Mouse (Mus musculus) cerebellum, adult (tissue): ENCODE results near the gene Ccdc50.

Experiments
- ATAC-seq: cut with Nextera tagmentation; 2 replicates; pipeline ENCODE4 v1.9.2; 2017; ENCODE audit warnings: mild to moderate bottlenecking, moderate library complexity, mixed read lengths; ENCODE audit not compliant: insufficient number of reproducible peaks, low FRiP score, low TSS enrichment

The Ccdc50 gene

DNA sequence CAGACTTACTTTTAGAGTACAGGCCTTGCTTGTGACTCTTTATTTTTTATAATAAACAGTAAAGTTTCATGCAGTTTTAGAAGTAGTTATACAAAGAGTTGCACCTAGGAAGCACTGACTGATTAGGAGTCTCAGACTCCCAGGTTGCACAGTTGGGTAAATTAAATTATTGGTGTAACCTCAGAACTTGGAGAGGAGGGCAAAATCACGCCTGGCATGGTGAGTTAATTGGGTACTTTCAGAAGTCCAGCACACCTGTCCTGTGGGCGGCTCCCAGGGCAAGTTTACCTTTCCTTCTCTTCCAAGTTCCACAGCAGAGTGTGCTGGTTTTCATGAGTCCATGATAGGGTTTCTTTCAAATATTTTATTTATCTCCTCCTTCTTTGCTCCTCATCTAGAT, 3.2 kb downstream of the Ccdc50 start:
- ATAC-seq, result no peak

DNA sequence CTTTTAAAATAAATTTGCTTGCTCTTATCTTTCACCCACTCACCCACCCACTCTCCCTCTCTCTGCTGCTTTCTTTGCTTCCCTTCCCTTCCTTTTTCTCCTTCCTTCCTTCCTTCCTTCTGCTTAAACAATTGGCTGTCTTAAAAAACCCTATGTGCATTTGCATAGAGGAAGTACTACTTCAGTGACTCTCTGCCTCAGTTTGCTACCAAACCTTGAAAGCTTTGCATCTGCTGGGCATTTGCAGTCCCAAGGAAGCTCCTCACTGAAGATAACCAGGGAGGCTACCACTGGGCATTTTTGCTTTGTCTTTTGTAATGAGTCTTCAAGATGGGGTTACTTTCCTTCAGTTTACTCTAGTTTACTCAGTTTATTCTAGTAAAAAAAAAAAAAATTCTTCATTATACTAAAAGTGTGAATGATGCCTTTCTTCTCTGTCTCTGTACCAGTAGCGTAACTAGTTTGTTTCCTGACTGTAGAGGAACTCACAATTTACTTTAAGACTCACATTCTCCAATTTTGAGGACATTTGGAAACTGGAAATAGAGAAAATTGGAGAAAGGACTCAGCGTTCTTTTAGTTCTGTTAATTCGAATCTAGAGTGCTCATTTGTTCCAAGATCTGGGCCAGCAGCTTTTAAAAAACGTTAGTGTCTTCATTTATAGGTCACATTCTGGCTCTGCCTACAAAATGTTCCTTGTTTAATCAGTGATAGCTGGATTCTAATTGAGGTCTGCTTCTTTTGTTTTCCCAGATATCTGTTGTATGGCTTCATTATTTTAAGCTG, 6.8 kb downstream of the Ccdc50 start:
- ATAC-seq, result no peak

DNA sequence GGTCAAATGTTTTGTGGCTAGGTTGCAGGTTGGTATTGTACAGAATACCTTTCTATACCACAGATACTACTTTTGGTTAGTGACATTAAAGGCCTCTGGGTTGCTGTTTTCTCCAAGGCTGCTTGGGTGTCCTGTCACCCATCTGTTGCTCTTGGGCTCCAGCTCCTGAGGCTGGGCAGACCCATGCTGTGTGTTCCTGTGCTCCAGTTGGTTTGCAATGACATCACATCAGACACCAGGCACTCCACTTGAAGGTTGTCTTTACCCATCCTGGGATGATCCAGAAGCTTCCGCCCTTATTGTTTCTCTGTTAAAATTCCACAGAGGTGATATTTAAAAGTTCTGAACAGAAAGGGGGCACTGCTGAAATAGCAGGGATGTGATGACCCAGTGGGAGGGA, 8.3 kb downstream of the Ccdc50 start:
- peak; percentile 70 for ATAC-seq

DNA sequence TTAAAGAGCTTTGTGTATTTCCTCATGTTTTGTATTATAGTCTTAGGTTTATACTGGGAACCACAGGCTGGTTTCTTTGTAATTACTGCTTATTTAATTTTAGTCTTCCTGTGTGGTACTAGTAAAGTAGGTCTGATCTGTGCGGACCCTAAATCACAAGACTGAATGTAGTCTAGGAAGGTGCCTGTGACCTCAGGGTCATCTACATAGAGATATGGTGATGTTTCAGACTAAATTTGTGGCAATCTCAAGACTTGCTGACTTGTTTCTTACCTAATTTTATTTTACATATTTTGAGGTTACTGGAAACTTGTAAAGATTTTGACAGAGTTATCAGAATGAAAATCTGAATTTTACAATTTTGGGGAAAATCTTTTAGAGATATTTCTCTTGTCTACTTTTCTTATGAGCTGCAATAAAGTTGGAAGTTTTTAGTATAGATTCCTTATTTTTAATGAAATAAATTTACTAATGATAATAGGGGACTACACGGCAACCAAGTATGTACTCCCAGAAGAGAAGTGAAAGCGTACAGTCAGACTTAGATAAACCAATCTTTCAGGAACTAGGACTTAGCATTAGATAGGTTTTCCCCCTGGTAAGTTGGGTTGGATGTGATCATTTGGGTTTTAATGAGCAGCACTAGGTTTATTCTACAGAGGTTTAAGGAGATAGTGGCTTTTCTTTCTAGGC, 10.5 kb downstream of the Ccdc50 start:
- no peak for ATAC-seq

DNA sequence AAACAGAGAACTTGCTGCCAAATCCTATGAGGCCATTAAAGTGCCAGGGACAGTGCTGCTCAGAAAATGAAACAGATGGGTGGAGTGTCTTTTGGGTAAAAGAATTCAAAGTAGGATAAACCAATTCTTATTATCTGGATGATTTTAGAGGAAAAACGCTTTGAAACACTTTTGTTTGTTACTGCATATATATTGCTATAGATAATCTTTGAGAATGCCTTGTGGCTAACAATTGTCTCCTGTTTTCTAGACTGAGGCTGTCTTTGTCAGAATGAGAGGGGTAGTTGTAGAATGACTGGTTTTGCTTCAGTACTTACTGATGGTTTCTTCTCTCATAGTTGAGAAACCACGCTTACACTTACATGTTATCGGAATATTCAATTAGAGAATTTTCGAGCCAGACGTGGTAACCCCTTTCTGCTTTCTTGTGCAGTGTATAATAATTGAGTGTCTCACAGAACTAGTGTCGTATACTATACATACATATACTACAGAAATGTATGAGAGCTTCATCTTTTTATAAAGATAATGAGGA, 11.1 kb downstream of the Ccdc50 start:
- ATAC-seq, result no peak

DNA sequence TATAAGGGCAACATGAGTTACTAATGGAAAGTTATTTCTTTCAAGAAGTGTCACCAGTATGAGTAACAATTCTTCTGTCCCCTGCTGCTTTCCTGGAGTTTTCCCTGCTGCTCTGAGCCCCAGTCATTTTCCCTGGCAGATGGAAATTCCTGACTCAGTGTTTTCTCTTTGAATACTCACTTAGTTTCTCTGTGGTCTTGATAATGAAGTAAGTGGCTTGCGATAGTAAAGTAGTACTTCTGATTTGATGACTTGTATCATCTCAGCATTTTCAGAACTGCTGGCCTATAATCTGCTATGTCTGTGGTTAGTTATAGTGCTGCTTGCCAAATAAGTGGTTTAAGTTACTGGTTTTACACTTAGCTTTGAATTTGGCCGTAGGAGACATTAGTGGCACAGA, 12.9 kb downstream of the Ccdc50 start:
- ATAC-seq, result no peak

DNA sequence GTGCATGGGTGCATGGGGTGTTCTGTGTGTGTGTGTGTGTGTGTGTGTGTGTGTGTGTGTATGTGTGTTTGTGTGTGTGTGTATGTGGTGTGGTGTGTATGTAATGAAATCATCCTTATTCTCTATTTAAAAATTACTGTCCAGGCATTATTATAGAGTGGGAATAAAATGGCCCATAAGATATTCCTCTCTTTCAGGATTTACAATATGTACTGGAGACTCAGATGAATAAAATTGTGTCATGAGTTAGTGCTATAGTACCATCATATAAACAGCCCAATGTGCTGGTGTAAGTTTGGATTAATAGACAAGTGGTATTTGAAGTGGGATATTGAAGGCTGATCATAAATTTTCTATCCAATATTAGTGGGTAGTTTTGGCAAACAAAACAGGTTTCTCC, 15.4 kb downstream of the Ccdc50 start:
- no peak for ATAC-seq

DNA sequence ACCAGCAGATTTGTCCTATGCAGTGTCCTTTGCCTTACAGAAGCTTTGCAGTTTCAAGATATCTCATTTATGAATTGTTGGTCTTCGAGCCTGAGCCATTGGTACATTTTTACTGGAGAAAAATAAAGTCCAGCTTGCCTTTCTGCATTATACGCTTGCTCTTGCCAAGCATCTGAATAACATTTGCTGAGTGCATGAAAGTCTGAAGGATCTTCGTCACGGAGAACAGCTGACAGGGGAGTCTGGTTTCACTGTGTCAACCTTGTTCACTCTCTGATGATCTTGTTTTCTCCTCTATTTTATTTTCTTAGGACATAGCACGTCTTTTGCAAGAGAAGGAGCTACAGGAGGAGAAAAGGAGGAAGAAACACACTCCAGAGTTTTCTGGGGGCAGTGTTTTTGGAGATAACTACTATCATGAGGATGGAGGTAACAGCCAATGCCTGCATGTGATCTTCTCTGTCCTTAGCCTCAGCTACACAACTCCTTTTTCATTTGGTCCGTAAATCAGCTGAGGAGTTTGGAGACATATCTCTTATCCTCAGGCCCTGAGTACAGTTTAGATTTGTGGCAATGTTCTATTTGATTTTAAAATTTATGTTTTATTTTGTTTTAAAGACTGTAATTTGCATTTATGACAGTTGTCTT, 28.4 kb downstream of the Ccdc50 start:
- ATAC-seq, result no peak

DNA sequence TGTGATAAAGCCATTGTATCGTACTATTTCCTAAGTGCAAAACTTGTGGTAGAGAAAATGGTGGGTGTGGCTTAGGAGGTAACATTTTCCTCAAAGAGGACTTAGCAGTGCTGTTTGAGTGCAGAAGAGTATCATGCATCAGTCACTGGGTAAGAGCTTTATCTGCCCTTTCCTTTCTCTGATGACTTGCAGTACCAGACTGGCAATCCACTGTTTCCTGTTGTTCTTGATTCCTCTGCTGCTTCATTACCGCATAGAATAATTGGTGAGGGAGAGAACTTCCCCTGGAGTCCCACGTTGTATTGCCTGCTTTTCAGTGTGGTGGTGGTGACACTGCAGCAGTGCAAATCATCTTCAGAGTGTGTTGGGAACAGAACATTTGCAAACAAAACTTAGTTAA, 29.0 kb downstream of the Ccdc50 start:
- no peak for ATAC-seq

DNA sequence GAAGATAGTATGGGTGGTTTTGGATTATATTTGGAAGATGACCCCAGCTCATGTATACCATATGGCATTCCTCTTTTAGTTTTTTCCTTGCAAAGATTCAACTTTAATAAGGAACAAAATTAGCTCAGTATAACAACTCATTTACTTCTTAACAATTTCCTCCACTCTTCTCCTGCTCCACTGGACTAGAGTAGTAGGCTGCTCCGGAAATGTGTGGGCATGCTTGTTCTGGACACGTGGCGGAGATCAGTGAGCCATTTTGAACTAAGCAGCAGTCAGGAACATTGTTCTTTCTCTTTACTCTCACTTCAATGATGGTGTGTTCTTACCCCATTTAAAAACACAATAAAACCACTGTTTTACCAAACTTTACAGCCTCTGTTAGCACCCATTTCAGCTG, 32.3 kb downstream of the Ccdc50 start:
- no peak for ATAC-seq

DNA sequence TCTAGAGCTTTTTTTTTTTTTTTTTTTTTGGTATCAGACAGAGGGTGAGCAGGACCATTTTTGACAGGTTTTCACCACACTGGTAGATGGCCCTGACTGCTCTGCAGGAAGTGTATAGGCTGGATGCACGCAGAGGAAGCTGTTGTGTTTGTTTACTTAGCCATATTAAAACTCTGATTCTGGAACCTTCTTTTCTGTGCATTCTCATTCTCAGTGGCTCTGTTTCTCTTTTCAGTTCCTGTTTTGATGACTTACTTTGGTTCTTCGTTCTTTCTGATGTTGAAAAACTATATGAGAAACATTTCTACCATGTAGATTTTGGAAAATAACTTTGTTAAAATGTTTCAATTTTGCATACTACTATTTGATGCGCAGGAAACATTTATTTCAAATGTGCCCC, 46.4 kb downstream of the Ccdc50 start:
- no peak for ATAC-seq

DNA sequence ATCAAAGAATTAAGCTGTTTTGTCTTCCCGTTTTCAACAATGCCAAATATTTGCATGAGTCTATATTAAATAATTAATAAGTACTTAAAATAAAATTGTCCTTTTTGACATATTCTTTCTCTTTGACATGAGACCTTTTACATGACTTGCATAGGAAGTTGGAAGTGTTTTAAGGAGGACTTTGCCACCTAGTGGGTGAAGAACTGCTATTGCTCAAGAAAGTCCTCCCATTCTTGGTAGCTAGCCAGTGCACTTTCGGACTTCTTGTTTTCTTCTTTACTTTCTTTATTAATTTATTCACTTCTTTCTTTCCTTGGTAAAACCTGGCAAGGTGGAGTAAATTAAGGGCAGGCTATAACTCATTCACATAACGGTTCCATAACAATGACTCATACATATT, 55.3 kb downstream of the Ccdc50 start:
- no peak for ATAC-seq

DNA sequence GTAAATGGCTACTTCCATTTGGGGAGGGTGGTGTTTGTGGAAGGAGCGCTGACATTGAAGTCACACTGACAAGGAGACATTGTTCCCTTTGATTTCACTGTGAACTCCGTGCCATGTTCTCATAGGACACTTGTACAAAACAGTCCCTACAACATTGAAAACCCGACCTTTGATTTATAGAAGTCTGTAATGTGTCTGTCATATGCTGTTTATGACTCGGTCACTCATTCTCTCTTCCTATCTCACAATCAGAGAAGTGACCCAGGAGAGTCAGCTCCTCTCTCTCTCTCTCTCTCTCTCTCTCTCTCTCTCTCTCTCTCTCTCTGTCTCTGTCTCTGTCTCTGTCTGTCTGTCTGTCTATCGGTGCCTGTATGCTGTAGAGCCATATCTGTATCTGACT, 60.7 kb downstream of the Ccdc50 start:
- ATAC-seq, result no peak

DNA sequence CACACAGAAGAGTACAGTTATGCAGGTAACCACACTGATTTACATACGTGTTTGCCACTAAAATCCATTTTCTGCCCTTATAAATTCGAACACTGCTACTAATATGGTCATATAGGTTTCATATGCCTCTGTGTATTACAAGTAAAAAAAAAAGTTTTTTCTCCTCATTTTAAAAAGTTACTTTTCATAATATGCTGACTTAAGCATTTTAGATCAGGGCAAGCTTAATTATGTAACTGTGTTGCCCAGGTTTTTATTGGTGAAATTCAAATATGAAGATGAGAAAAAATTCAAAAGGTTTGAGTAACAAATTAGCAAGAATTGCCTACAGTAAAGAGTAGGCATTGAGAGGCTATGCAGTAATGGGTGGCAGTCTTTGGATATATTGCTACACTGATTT, 62.0 kb downstream of the Ccdc50 start:
- ATAC-seq, result no peak

DNA sequence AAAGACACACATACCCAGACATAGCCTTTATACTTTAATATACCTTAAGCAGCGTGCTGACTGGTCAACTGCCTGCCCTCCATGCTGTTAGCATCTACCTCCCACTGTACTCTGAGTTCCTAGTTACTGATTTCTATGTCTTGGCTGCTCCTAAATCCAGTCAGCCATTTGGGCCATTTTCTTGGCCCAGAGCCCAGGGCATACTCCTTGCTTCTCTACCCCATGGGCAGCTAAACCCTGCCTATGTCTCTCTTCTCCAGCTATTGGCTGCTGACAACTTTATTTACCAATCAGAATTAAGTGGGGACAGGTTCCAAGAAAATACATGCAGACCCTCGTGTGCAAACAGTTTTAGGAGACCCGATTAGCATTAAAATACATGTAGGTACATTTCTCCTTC, 64.7 kb downstream of the Ccdc50 start:
- no peak for ATAC-seq

DNA sequence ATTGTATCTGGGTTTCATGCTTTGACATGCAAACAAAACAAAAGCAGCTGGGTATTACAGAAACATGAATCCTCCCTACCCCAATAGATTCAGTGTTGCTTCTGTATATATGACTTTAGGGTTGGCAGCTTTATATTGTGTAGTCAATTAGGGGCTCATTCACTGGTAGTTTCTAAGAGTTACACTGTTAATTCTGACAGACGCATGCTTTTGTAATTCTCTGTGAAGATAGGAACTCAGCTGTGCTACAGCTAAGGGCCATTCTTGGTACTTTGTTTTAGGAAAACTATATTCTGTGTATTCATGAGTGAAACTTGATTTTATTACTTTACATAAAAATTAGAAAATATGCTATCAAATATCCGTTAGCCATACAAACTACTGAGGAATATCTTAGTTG, 65.2 kb downstream of the Ccdc50 start:
- no peak for ATAC-seq

DNA sequence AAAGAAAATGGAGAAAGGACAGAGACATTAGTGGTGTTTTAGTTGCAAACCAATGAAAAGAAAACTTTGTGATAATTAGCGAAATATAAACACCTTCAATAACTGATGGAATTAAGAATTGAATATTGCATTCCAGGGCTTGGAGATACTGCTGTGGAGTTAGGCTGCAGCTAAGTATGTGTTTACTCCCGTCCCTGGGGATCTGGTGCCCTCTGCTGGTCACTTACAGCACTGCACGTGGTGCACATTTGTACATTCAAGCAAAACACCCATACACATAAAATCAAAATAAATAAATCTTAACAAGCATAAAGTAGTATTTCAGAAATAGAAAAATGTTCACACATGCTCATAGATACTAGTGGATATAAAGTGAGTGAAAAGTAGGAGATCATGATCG, 68.6 kb downstream of the Ccdc50 start:
- 0 out of 2 replicates have a peak, but pooled peaks have one; percentile 49 for ATAC-seq

DNA sequence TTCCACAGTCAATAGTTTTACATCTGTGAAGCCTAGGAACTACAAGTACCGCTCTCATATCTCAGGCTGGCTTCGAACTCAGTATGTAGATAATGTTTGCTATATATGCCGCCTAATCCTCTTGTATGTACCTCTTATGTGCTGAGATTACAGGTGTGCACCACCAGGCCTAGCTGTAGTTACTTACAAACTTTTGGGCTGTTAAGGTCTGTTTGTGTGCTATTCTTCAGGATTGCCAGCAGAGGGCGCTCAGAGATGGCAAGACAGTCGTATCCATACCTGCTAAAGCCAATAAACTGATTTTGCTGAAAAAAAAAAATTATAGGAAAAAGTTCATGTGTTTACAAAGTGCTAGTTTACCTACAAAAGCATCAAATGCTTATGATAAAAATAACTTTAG, 80.1 kb downstream of the Ccdc50 start:
- 0 out of 2 replicates have a peak, but pooled peaks have one; percentile 49 for ATAC-seq

DNA sequence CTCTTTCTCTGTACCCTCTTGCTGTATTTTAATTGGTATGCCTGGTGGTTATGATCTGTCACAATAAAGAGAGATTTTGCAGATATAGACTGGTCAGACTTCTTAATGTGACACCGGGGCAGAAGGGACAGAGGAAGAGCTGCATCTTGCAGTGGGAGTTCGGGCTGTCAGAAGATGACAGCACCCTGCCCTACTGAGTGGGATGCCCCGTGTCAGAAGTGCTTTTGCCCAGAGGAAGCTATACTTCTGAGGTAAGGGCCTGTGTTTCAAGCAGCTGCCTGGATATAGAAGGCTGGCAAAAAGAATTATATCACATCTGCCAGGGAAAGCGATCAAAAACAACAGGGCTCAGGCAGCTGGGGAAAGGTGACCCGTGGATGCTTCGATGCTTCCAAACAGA, 82.7 kb downstream of the Ccdc50 start:
- ATAC-seq, result no peak

DNA sequence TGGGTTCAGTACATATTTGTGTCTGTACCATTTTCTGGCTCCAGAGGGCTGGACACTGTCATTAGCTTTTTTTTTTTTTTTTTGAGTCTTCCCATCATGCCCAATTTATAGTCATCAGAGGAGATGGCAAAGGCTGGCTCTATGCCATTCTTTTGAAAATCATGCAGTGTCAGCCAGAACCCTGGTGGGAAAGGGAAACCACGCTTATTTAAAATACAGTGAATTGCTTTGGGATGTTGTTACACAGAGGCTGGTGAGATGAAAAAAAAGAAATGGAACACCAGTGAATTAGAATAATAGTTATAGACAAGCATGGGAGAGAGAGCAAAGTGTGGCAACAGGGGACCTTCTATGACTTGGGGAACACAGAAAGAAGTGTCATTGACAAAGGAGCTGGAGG, 95.2 kb downstream of the Ccdc50 start:
- ATAC-seq, result no peak; the same call in 1 of the 2 replicates
